Mouse (Mus musculus): ENCODE results near the gene Olfr549. TPM values are rescaled to one million over a fixed set of nuclear protein-coding genes. Genes with fewer than 3 reads are reported as not detected.

The Olfr549 gene
- polyA plus RNA-seq (2016; fragmentation: Nextera tagmentation; extraction: Ambion mirVana): not detected in 2 replicates

GRCm38 (mm10) chr7:102549570-102549969, at the start of gene Olfr549:
Olfr549 (plus strand) TSS chr7:102549870.
- H3K4me3 ChIP-seq: no peak within 1 kb of the TSS
- no peaks in the 10 kb centered on the region for H3K9me3 ChIP-seq
- H3K36me3 ChIP-seq: no peaks in the 10 kb centered on the region
- DNase-seq (ENCODE audit: low spot score): no peak
- H3K27ac ChIP-seq: no peak within 1 kb of the TSS
- no peaks in the 10 kb centered on the region for H3K27me3 ChIP-seq (ENCODE audit: insufficient read depth, poor library complexity, severe bottlenecking)
- no peaks in the 10 kb centered on the region for H3K4me1 ChIP-seq (replicated peaks)
- 87% methylated on average over 3 of the region's 3 CpGs for WGBS

- H3K4me1 ChIP-seq (replicated peaks): no peaks in the 10 kb centered on the region
- H3K27ac ChIP-seq: no peak overlapping the region
- no peaks in the 10 kb centered on the region for H3K36me3 ChIP-seq
- H3K9me3 ChIP-seq: no peaks in the 10 kb centered on the region
- H3K27me3 ChIP-seq (ENCODE audit: insufficient read depth, poor library complexity, severe bottlenecking): no peaks in the 10 kb centered on the region
- no peak overlapping the region for H3K4me3 ChIP-seq
- DNase-seq (ENCODE audit: low spot score): no peak
- WGBS: 86% methylated on average over 5 of the region's 5 CpGs
Measured at GRCm38 (mm10) chr7:102501986-102502385, 47.7 kb upstream of the Olfr549 start.

GRCm38 (mm10) chr7:102506848-102507247, 42.8 kb upstream of the Olfr549 start:
- H3K4me3 ChIP-seq: no peak overlapping the region

GRCm38 (mm10) chr7:102508066-102508465, 41.6 kb upstream of the Olfr549 start:
- H3K4me3 ChIP-seq: no peak overlapping the region
- 0 out of 2 replicates have a peak, but pooled peaks cover 5% of the 10 kb centered on the region for H3K4me1 ChIP-seq (replicated peaks)
- no peaks in the 10 kb centered on the region for H3K9me3 ChIP-seq
- DNase-seq (ENCODE audit: low spot score): no peak
- 86% methylated on average over 9 of the region's 9 CpGs for WGBS
- peaks cover 22% of the 10 kb centered on the region for H3K27me3 ChIP-seq (ENCODE audit: insufficient read depth, poor library complexity, severe bottlenecking)
- no peak overlapping the region for H3K27ac ChIP-seq
- no peaks in the 10 kb centered on the region for H3K36me3 ChIP-seq

More at GRCm38 (mm10) chr7:102506848-102507247, 42.8 kb upstream of the Olfr549 start:
- Histone ChIP-seq H3K36me3 (no peaks in the 10 kb centered on the region), H3K9me3 (no peaks in the 10 kb centered on the region), H3K27ac (no peak overlapping the region), H3K4me1 (replicated peaks) (no peaks in the 10 kb centered on the region), H3K27me3 (ENCODE audit: insufficient read depth, poor library complexity, severe bottlenecking) (peaks cover 14% of the 10 kb centered on the region)
- DNase-seq (ENCODE audit: low spot score): peak; percentile 78
- WGBS: 50% methylated on average over 3 of the region's 3 CpGs

GRCm38 (mm10) chr7:102508666-102509065, 41.0 kb upstream of the Olfr549 start:
- Histone ChIP-seq H3K4me3 (no peak overlapping the region), H3K27me3 (ENCODE audit: insufficient read depth, poor library complexity, severe bottlenecking) (peaks cover 26% of the 10 kb centered on the region), H3K4me1 (replicated peaks) (peaks cover 8% of the 10 kb centered on the region; the same call in 1 of the 2 replicates), H3K27ac (no peak overlapping the region), H3K36me3 (no peaks in the 10 kb centered on the region), H3K9me3 (no peaks in the 10 kb centered on the region)
- 92% methylated on average over 6 of the region's 6 CpGs for WGBS
- no peak for DNase-seq (ENCODE audit: low spot score)

- Histone ChIP-seq H3K4me3 (no peak overlapping the region), H3K27ac (no peak overlapping the region), H3K27me3 (ENCODE audit: insufficient read depth, poor library complexity, severe bottlenecking) (peaks cover 37% of the 10 kb centered on the region), H3K36me3 (no peaks in the 10 kb centered on the region), H3K9me3 (no peaks in the 10 kb centered on the region), H3K4me1 (replicated peaks) (peaks cover 8% of the 10 kb centered on the region; the same call in 1 of the 2 replicates)
- DNase-seq (ENCODE audit: low spot score): no peak
- 86% methylated on average over 7 of the region's 7 CpGs for WGBS
Measured at GRCm38 (mm10) chr7:102509726-102510125, 39.9 kb upstream of the Olfr549 start.

- no peaks in the 10 kb centered on the region for H3K9me3 ChIP-seq
- no peak for DNase-seq (ENCODE audit: low spot score)
- H3K4me1 ChIP-seq (replicated peaks): peaks cover 8% of the 10 kb centered on the region; the same call in 1 of the 2 replicates
- H3K36me3 ChIP-seq: no peaks in the 10 kb centered on the region
- no peak overlapping the region for H3K27ac ChIP-seq
- peaks cover 48% of the 10 kb centered on the region for H3K27me3 ChIP-seq (ENCODE audit: insufficient read depth, poor library complexity, severe bottlenecking)
- no peak overlapping the region for H3K4me3 ChIP-seq
- WGBS: 94% methylated on average over 10 of the region's 10 CpGs
Measured at GRCm38 (mm10) chr7:102511927-102512326, 37.7 kb upstream of the Olfr549 start.

GRCm38 (mm10) chr7:102512814-102513435, 36.7 kb upstream of the Olfr549 start:
- Histone ChIP-seq H3K4me3 (peak overlapping the region; percentile 65), H3K36me3 (no peaks in the 10 kb centered on the region), H3K27ac (peak overlapping the region; percentile 80), H3K9me3 (no peaks in the 10 kb centered on the region), H3K4me1 (replicated peaks) (peaks cover 8% of the 10 kb centered on the region; the same call in 1 of the 2 replicates), H3K27me3 (ENCODE audit: insufficient read depth, poor library complexity, severe bottlenecking) (peaks cover 49% of the 10 kb centered on the region)
- under 1% methylated on average over 54 of the region's 54 CpGs for WGBS
- DNase-seq (ENCODE audit: low spot score): peak; percentile 89

GRCm38 (mm10) chr7:102514144-102514543, 35.5 kb upstream of the Olfr549 start:
- no peak overlapping the region for H3K4me3 ChIP-seq
- DNase-seq (ENCODE audit: low spot score): no peak
- H3K4me1 ChIP-seq (replicated peaks): peaks cover 8% of the 10 kb centered on the region; the same call in 1 of the 2 replicates
- WGBS: 72% methylated on average over 4 of the region's 4 CpGs
- no peaks in the 10 kb centered on the region for H3K36me3 ChIP-seq
- H3K27me3 ChIP-seq (ENCODE audit: insufficient read depth, poor library complexity, severe bottlenecking): peaks cover 45% of the 10 kb centered on the region
- no peak overlapping the region for H3K27ac ChIP-seq
- no peaks in the 10 kb centered on the region for H3K9me3 ChIP-seq

GRCm38 (mm10) chr7:102516261-102517050, 33.2 kb upstream of the Olfr549 start:
- H3K4me1 ChIP-seq (replicated peaks): peaks cover 8% of the 10 kb centered on the region; the same call in 1 of the 2 replicates
- DNase-seq (ENCODE audit: low spot score): no peak
- H3K9me3 ChIP-seq: no peaks in the 10 kb centered on the region
- no peak overlapping the region for H3K27ac ChIP-seq
- peaks cover 39% of the 10 kb centered on the region for H3K27me3 ChIP-seq (ENCODE audit: insufficient read depth, poor library complexity, severe bottlenecking)
- 80% methylated on average over 10 of the region's 10 CpGs for WGBS
- H3K4me3 ChIP-seq: no peak overlapping the region
- no peaks in the 10 kb centered on the region for H3K36me3 ChIP-seq

- peaks cover 34% of the 10 kb centered on the region for H3K27me3 ChIP-seq (ENCODE audit: insufficient read depth, poor library complexity, severe bottlenecking)
- 85% methylated on average over 2 of the region's 2 CpGs for WGBS
- no peak overlapping the region for H3K27ac ChIP-seq
- H3K4me1 ChIP-seq (replicated peaks): peaks cover 8% of the 10 kb centered on the region; the same call in 1 of the 2 replicates
- H3K4me3 ChIP-seq: no peak overlapping the region
- no peaks in the 10 kb centered on the region for H3K9me3 ChIP-seq
- DNase-seq (ENCODE audit: low spot score): no peak
- H3K36me3 ChIP-seq: no peaks in the 10 kb centered on the region
Measured at GRCm38 (mm10) chr7:102517051-102517335, 32.7 kb upstream of the Olfr549 start.

GRCm38 (mm10) chr7:102529052-102529451, 20.6 kb upstream of the Olfr549 start:
- H3K4me3 ChIP-seq: no peak overlapping the region
- no peaks in the 10 kb centered on the region for H3K36me3 ChIP-seq
- H3K4me1 ChIP-seq (replicated peaks): no peaks in the 10 kb centered on the region
- 84% methylated on average over 1 of the region's 1 CpGs for WGBS
- DNase-seq (ENCODE audit: low spot score): no peak
- H3K9me3 ChIP-seq: no peaks in the 10 kb centered on the region
- H3K27me3 ChIP-seq (ENCODE audit: insufficient read depth, poor library complexity, severe bottlenecking): no peaks in the 10 kb centered on the region
- no peak overlapping the region for H3K27ac ChIP-seq

- H3K9me3 ChIP-seq: no peaks in the 10 kb centered on the region
- DNase-seq (ENCODE audit: low spot score): no peak
- 92% methylated on average over 1 of the region's 1 CpGs for whole genome bisulfite sequencing
Measured at GRCm38 (mm10) chr7:102534449-102534848, 15.2 kb upstream of the Olfr549 start, which contains the start of gene Olfr547. Olfr547 (plus strand) TSS chr7:102534749.

More at GRCm38 (mm10) chr7:102534449-102534848, 15.2 kb upstream of the Olfr549 start, which contains the start of gene Olfr547:
- Histone ChIP-seq H3K4me3 (no peak within 1 kb of the TSS), H3K4me1 (replicated peaks) (no peaks in the 10 kb centered on the region), H3K27ac (no peak within 1 kb of the TSS), H3K27me3 (ENCODE audit: insufficient read depth, poor library complexity, severe bottlenecking) (no peaks in the 10 kb centered on the region), H3K36me3 (no peaks in the 10 kb centered on the region)

Data from hindbrain, embryonic 10.5 days (tissue).